21 mouse cellular contexts compared by ENCODE assay signal in genomic region chr1:84421845-84422244, GRCm38 (mm10). TPM values are rescaled to one million over a fixed set of nuclear protein-coding genes. Genes with fewer than 3 reads are reported as not detected.
DNase-seq lines count a peak whose midpoint lies in the region; ATAC-seq and TF ChIP-seq lines count a peak whose summit lies in the region.
"Had no signal": no experiment of that assay in that cellular context is flagged by ENCODE, and none has a peak within 500 bp of the region (broad histone marks: within the 10 kb centered on the region; RNA-seq: fewer than 3 reads in every experiment).

No protein-coding gene starts in this region.

- H3K36me3 ChIP-seq in thymus, adult 2 months (ENCODE audit: control insufficient read depth, insufficient read depth, low read length) = no peaks in the 10 kb centered on the region
- H3K36me3 ChIP-seq: embryonic facial prominence, embryonic 10.5 days; embryonic facial prominence, embryonic 12.5 days; forebrain, embryonic 12.5 days; forebrain, embryonic 15.5 days had no signal

- no peak overlapping the region for H3K4me3 ChIP-seq in thymus, adult 2 months (ENCODE audit: control insufficient read depth, insufficient read depth, low read length)
- H3K4me3 ChIP-seq: embryonic facial prominence, embryonic 10.5 days; embryonic facial prominence, embryonic 12.5 days; forebrain, embryonic 12.5 days; forebrain, embryonic 15.5 days had no signal

- peak; percentile 71 for ATAC-seq in megakaryocyte, adult 5-6 weeks (ENCODE audit: poor library complexity, severe bottlenecking)
- peak; percentile 64 for ATAC-seq in monocyte, adult 5-6 weeks (replicated peaks; ENCODE audit: insufficient number of reproducible peaks, low FRiP score, low TSS enrichment, poor library complexity, severe bottlenecking)
- ATAC-seq: forebrain, embryonic 15.5 days; forebrain, postnatal 0 days had no signal

- WGBS in thymus, adult 2 months = 81% methylated on average over 1 of the region's 1 CpGs

- no peaks in the 10 kb centered on the region for H3K27me3 ChIP-seq in thymus, adult 2 months (ENCODE audit: control insufficient read depth, insufficient read depth, low read length)
- H3K27me3 ChIP-seq: embryonic facial prominence, embryonic 12.5 days; forebrain, embryonic 12.5 days; forebrain, embryonic 15.5 days had no signal

- intact Hi-C loops in heart, postnatal 25 days (cut with DNase I) = no loop called here

- TF ChIP-seq CTCF in thymus, adult 2 months (IDR thresholded peaks at IDR 0.05; ENCODE audit: borderline replicate concordance, control insufficient read depth, extremely low read depth, insufficient read depth, low read length, poor library complexity) = no peak

- no peak for TF ChIP-seq POLR2A in thymus, adult 2 months (IDR thresholded peaks at IDR 0.05; ENCODE audit: control insufficient read depth, extremely low read depth, insufficient read depth, low read length, poor library complexity)

- peak; percentile 79 for DNase-seq in heart, adult 11 months
- DNase-seq in heart, postnatal 25 days (ENCODE audit: low spot score) = no peak
- DNase-seq in thymus, adult 2 months = no peak
- DNase-seq in lung, adult 18-20 months = no peak
- DNase-seq in frontal cortex, adult 2 months (ENCODE audit: extremely low spot score in 1 of 2, low spot score in 1 of 2) = no peak
- DNase-seq: adrenal gland, adult 2 months; adrenal gland, postnatal 10 days; adrenal gland, postnatal 25 days; cerebellum, adult 11 months; cerebellum, adult 18-20 months; cerebellum, adult 8-10 months; cerebellum, postnatal 10 days; cerebellum, postnatal 25 days; forebrain, postnatal 0 days had no signal

- no peak overlapping the region for H3K27ac ChIP-seq in thymus, adult 2 months (ENCODE audit: control insufficient read depth, insufficient read depth, low read length)
- H3K27ac ChIP-seq: embryonic facial prominence, embryonic 10.5 days; embryonic facial prominence, embryonic 12.5 days; forebrain, embryonic 12.5 days; forebrain, embryonic 15.5 days had no signal

- no peaks in the 10 kb centered on the region for H3K4me1 ChIP-seq in thymus, adult 2 months (replicated peaks; ENCODE audit: control insufficient read depth, insufficient read depth, low read length)
- H3K4me1 ChIP-seq: embryonic facial prominence, embryonic 10.5 days had no signal

RNA-seq across cellular contexts. Expression of gene Pid1, which starts 57.9 kb away (rescaled TPM):
- 10 to 100 TPM in 1 of 2 experiments, 1 to 10 TPM in 1; 8.7 to 11.1 TPM for total RNA-seq in heart, postnatal 25 days (2021)
- 121 and 132 TPM in 2 replicates for total RNA-seq in megakaryocyte, adult 5-6 weeks (2015)
- 107 and 113 TPM in 2 replicates for total RNA-seq in megakaryocyte, adult 5-6 weeks (2017)
- total RNA-seq in monocyte, adult 5-6 weeks (2017) = 91.8 to 116 TPM (median 105 TPM) in 3 replicates
- 3.4 TPM in 2 replicates for polyA plus RNA-seq in thymus, adult 2 months (2012; rRNA removed)
- polyA plus RNA-seq in frontal cortex, adult 2 months (2012; rRNA removed) = 42.4 and 46.2 TPM in 2 replicates
- total RNA-seq: MEL had no signal
